Mouse (Mus musculus): ENCODE results near the gene Glod4. TPM values are rescaled to one million over a fixed set of nuclear protein-coding genes. Genes with fewer than 3 reads are reported as not detected.

The Glod4 gene
- polyA plus RNA-seq, 1 experiment from 2014 or later = 128 TPM

DNA sequence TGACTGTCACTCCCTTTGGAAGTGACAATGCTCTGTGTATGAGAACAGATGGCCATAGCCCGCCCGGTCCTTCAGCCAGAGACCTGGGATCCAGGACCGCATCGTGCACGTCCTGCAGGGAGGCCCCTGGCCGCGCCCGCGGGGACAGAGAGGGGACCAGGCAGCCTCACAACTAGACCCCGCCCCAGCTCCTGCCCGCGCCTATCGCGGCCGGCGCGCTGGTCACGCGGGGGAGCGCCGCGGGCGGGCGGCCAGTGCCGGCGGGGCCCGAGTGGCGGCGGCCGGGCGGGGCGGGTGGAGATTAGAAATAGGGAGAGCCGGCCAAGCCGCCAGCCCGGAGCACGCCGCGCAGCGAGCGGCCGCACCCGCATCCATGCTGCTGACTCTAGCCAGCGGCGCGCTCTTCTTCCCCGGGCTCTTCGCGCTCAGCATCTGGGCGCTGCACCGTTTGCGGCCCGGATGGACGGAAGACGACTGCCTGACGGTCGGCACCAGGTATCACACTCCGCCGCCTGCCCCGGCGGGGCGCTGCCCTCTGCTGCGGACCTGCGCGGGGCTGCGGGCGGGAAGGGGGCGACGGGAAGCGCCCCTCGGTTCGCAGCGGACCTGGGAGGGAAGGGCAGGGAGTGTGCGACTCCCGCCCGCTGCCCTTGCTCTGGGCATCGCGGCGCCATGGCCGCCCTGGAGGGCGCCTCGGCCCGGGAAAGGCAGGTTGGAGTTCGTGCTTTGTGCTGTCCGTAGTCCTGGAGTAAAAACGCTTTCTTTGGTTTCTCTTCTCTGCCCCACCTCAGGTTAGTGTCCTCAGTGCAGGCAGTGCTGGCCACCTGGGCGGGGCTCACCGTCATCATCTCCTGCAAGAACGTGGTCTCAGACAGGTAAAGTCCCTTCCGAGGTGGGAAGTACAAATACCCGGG is 41.5 kb downstream of the Glod4 start:
- WGBS (ENCODE audit: insufficient replicate concordance) = under 1% methylated on average over 78 of the region's 90 CpGs
- Histone ChIP-seq H3K4me3 (ENCODE audit: low read depth, low read length) (peak overlapping the region; percentile 88), H3K4me1 (ENCODE audit: control insufficient read depth, insufficient read depth, low read length) (0 out of 2 replicates have a peak, but pooled peaks cover 6% of the 10 kb centered on the region), H3K9ac (ENCODE audit: low read depth, low read length) (peak overlapping the region; percentile 90), H3K27me3 (ENCODE audit: control insufficient read depth, insufficient read depth, low read length) (no peaks in the 10 kb centered on the region), H3K36me3 (ENCODE audit: control insufficient read depth, insufficient read depth, low read length) (0 out of 2 replicates have a peak, but pooled peaks cover 2% of the 10 kb centered on the region), H3K9me3 (replicated peaks; ENCODE audit: control insufficient read depth, low read length) (no peaks in the 10 kb centered on the region), H3K4me2 (peak overlapping the region; percentile 95), H3K27ac (ENCODE audit: low read depth, low read length) (peak overlapping the region; percentile 74)
- peak; percentile 98 for ATAC-seq (replicated peaks; ENCODE audit: insufficient number of reproducible peaks, low FRiP score, low TSS enrichment)

DNA sequence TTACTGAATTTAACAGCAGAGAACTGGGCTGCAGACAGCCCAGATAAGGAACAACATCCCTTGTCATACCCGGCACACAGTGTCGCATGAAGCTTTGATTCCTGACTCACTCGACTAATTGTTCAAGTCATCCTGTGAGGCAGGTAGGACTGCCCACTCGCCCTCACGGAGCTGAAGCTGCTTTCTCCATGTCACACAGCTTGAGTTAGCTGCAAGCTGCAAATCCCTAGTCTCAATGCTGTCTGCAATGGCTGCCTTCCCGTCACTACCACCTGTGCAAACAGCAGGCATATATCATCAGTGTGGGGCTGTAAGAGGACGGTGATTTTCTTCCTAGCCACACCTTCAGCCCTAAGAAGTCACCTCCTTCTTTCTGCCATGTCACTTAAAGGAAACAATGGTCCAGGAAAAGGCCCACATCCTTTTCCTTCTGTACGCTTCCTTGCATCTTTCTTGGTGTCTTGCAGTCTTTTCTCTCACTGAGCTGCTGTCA is 46.5 kb downstream of the Glod4 start:
- no peaks in the 10 kb centered on the region for H3K36me3 ChIP-seq (ENCODE audit: control insufficient read depth, insufficient read depth, low read length)
- no peak overlapping the region for H3K4me2 ChIP-seq
- H3K9me3 ChIP-seq (replicated peaks; ENCODE audit: control insufficient read depth, low read length) = no peaks in the 10 kb centered on the region
- H3K27me3 ChIP-seq (ENCODE audit: control insufficient read depth, insufficient read depth, low read length) = no peaks in the 10 kb centered on the region
- H3K4me3 ChIP-seq (ENCODE audit: low read depth, low read length) = no peak overlapping the region
- H3K4me1 ChIP-seq (ENCODE audit: control insufficient read depth, insufficient read depth, low read length) = peaks cover 7% of the 10 kb centered on the region; the same call in 1 of the 2 replicates
- ATAC-seq (replicated peaks; ENCODE audit: insufficient number of reproducible peaks, low FRiP score, low TSS enrichment) = no peak
- WGBS (ENCODE audit: insufficient replicate concordance) = 42% methylated on average over 8 of the region's 8 CpGs
- H3K27ac ChIP-seq (ENCODE audit: low read depth, low read length) = no peak overlapping the region
- H3K9ac ChIP-seq (ENCODE audit: low read depth, low read length) = no peak overlapping the region

DNA sequence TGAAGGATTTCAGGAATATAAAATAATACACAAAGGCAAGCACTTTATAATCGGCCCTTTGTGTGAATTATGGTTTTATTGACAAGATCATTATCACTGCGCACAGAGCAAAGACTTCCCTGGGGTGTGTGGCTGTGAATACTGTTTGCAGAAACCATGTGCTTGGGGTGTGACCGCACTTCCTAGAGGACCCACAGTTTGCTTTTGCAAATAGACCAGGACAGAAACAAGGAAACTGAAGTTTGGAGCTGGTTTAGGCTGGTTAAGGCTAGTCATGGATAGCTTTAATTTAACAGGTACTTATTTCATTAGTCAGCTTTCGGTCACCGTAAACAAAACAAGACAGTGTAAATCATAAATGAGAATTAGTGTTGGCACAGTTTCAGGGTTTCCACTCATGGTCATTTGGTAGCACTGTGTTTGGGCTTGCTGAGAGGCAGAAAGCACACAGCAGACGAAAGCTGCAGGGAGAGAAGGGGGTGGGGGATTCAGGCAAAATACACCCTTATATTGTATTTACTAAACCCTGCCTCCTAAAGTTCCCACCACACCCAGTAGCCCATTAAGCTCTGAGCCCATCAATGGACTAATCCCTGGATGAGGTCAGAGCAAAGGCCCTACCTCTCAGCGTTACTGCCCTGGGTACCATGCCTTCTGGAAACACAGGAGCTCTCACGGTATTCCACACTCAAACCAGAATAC is 47.1 kb downstream of the Glod4 start:
- Histone ChIP-seq H3K36me3 (ENCODE audit: control insufficient read depth, insufficient read depth, low read length) (no peaks in the 10 kb centered on the region), H3K9ac (ENCODE audit: low read depth, low read length) (no peak overlapping the region), H3K4me3 (ENCODE audit: low read depth, low read length) (no peak overlapping the region), H3K27ac (ENCODE audit: low read depth, low read length) (no peak overlapping the region), H3K27me3 (ENCODE audit: control insufficient read depth, insufficient read depth, low read length) (no peaks in the 10 kb centered on the region), H3K4me1 (ENCODE audit: control insufficient read depth, insufficient read depth, low read length) (peaks cover 7% of the 10 kb centered on the region; the same call in 1 of the 2 replicates), H3K4me2 (no peak overlapping the region), H3K9me3 (replicated peaks; ENCODE audit: control insufficient read depth, low read length) (no peaks in the 10 kb centered on the region)
- 68% methylated on average over 8 of the region's 8 CpGs for WGBS (ENCODE audit: insufficient replicate concordance)
- no peak for ATAC-seq (replicated peaks; ENCODE audit: insufficient number of reproducible peaks, low FRiP score, low TSS enrichment)

DNA sequence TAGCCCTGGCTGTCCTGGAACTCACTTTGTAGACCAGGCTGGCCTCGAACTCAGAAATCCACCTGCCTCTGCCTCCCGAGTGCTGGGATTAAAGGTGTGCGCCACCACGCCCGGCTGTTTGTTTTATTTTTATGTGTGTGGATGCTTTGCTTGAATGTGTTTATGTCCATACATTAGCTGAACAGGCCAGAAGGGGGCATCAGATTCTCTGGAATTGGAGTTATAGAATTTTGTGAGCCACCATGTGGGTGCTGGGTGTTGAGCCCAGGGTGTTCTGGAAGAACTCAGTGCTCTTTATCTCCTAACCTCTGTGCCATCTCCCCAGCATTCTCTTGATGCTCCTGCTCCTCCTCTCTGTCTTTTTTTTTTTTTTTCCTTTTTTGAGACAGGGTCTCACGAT is 56.6 kb downstream of the Glod4 start:
- H3K4me3 ChIP-seq (ENCODE audit: low read depth, low read length) = no peak overlapping the region
- H3K27ac ChIP-seq (ENCODE audit: low read depth, low read length) = no peak overlapping the region
- WGBS (ENCODE audit: insufficient replicate concordance) = 87% methylated on average over 6 of the region's 6 CpGs
- H3K27me3 ChIP-seq (ENCODE audit: control insufficient read depth, insufficient read depth, low read length) = no peaks in the 10 kb centered on the region
- H3K4me1 ChIP-seq (ENCODE audit: control insufficient read depth, insufficient read depth, low read length) = no peaks in the 10 kb centered on the region
- no peak overlapping the region for H3K4me2 ChIP-seq
- no peak for ATAC-seq (replicated peaks; ENCODE audit: insufficient number of reproducible peaks, low FRiP score, low TSS enrichment)
- no peaks in the 10 kb centered on the region for H3K9me3 ChIP-seq (replicated peaks; ENCODE audit: control insufficient read depth, low read length)
- H3K9ac ChIP-seq (ENCODE audit: low read depth, low read length) = no peak overlapping the region
- H3K36me3 ChIP-seq (ENCODE audit: control insufficient read depth, insufficient read depth, low read length) = no peaks in the 10 kb centered on the region

DNA sequence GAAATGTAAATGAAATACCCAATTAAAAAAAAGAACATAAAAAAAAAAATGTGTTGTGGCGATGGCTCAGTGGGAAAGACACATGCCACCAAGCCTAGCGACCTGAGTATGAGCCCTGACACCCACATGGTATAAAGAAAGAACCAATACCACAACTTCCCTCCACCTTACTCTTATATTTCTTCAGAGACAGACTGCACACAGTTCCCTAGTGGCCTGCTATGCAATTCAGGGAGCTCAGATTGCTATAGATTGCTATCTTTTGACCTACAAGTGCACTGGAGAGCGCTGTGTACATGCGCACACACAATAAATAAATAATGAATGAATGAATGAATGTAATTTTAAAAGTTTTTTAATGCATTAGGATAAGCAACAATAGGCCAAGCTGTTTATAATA is 59.8 kb downstream of the Glod4 start:
- Histone ChIP-seq H3K36me3 (ENCODE audit: control insufficient read depth, insufficient read depth, low read length) (no peaks in the 10 kb centered on the region), H3K27me3 (ENCODE audit: control insufficient read depth, insufficient read depth, low read length) (no peaks in the 10 kb centered on the region), H3K4me1 (ENCODE audit: control insufficient read depth, insufficient read depth, low read length) (0 out of 2 replicates have a peak, but pooled peaks cover under 1% of the 10 kb centered on the region), H3K4me3 (ENCODE audit: low read depth, low read length) (no peak overlapping the region), H3K27ac (ENCODE audit: low read depth, low read length) (no peak overlapping the region), H3K4me2 (no peak overlapping the region), H3K9me3 (replicated peaks; ENCODE audit: control insufficient read depth, low read length) (no peaks in the 10 kb centered on the region), H3K9ac (ENCODE audit: low read depth, low read length) (no peak overlapping the region)
- WGBS (ENCODE audit: insufficient replicate concordance) = 83% methylated on average over 4 of the region's 4 CpGs
- no peak for ATAC-seq (replicated peaks; ENCODE audit: insufficient number of reproducible peaks, low FRiP score, low TSS enrichment)

DNA sequence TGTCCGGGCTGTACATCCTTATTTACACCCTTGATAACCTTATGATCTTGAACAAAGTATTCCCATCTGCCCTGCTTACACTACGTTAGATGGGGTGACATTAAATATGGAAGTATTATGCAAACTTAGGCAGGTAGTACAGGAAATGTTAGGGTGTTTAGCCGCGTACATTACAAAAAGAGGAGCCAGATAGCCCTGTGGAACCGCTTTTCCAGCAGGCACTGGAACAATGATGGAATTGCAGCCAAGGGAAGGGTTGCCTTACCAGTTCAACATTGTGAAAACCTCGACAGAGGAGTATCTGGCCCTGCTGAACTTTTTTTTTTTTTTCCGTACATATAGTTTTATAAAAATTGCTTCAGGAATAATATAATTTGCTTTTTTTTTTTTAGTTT is 63.4 kb downstream of the Glod4 start:
- no peaks in the 10 kb centered on the region for H3K9me3 ChIP-seq (replicated peaks; ENCODE audit: control insufficient read depth, low read length)
- peak overlapping the region; percentile 85 for H3K4me3 ChIP-seq (ENCODE audit: low read depth, low read length)
- no peaks in the 10 kb centered on the region for H3K36me3 ChIP-seq (ENCODE audit: control insufficient read depth, insufficient read depth, low read length)
- 0 out of 2 replicates have a peak, but pooled peaks cover 2% of the 10 kb centered on the region for H3K4me1 ChIP-seq (ENCODE audit: control insufficient read depth, insufficient read depth, low read length)
- H3K27ac ChIP-seq (ENCODE audit: low read depth, low read length) = no peak overlapping the region
- H3K4me2 ChIP-seq = peak overlapping the region; percentile 94
- H3K9ac ChIP-seq (ENCODE audit: low read depth, low read length) = peak overlapping the region; percentile 76
- ATAC-seq (replicated peaks; ENCODE audit: insufficient number of reproducible peaks, low FRiP score, low TSS enrichment) = no peak
- WGBS (ENCODE audit: insufficient replicate concordance) = 15% methylated on average over 7 of the region's 7 CpGs
- no peaks in the 10 kb centered on the region for H3K27me3 ChIP-seq (ENCODE audit: control insufficient read depth, insufficient read depth, low read length)

DNA sequence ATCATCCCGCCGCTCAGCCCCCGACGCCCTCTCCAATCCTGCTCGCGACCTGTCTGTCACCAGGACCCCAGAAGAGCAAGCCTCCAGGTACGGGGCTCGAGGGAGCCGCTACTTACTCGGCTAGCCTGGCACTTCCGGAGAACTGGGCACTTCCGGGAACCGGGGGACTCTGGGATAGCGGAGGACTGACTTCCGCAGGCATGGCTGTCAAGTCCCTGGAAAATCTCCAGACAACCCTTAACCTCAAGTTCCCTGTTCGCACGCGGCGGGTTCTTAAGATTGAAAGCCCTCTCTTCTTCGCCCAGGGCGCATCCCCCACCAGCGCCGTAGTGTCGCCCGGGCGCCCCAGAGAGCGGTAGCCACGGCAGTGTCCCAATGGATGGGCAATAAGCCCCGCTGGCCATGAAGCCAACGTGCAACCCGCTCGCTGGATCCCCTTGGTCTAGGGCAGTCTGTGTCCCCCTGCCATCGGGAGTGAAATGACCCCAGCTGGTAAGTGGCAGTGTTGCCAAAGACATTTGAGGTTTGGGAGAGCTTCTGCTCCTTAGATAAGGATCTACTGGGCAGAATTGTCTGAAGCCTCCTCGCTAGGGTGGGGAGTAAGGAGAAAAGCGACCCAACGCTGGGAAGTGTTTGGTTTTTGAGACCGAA is 63.9 kb downstream of the Glod4 start, which contains the start of the genes Vps53 and Fam57a:
TSS of gene Vps53 (minus strand) at position 153 of the 651 bp plus-strand sequence.
TSS of gene Fam57a (plus strand) at position 177 of the 651 bp plus-strand sequence.
- peak; percentile 83 for ATAC-seq (replicated peaks; ENCODE audit: insufficient number of reproducible peaks, low FRiP score, low TSS enrichment)
- Histone ChIP-seq H3K27ac (ENCODE audit: low read depth, low read length) (peak within 1 kb of the TSS; percentile 57; the same call in 1 of the 2 replicates), H3K9ac (ENCODE audit: low read depth, low read length) (peak within 1 kb of the TSS; percentile 76), H3K4me1 (ENCODE audit: control insufficient read depth, insufficient read depth, low read length) (0 out of 2 replicates have a peak, but pooled peaks cover 2% of the 10 kb centered on the region), H3K27me3 (ENCODE audit: control insufficient read depth, insufficient read depth, low read length) (no peaks in the 10 kb centered on the region), H3K36me3 (ENCODE audit: control insufficient read depth, insufficient read depth, low read length) (no peaks in the 10 kb centered on the region), H3K9me3 (replicated peaks; ENCODE audit: control insufficient read depth, low read length) (no peaks in the 10 kb centered on the region), H3K4me3 (ENCODE audit: low read depth, low read length) (peak within 1 kb of the TSS; percentile 85), H3K4me2 (peak within 1 kb of the TSS; percentile 94)
- under 1% methylated on average over 37 of the region's 37 CpGs for WGBS (ENCODE audit: insufficient replicate concordance)
